Mouse (Mus musculus): ENCODE measurements around the gene Iqgap3.

- TF ChIP-seq GATA1 (IDR thresholded peaks at IDR 0.05; ENCODE audit: borderline replicate concordance, low read length) (no peak), FLI1 (IDR thresholded peaks at IDR 0.05; ENCODE audit: low read length) (no peak)
Observed at GRCm38 (mm10) chr3:88136346-88136745, 54.6 kb downstream of the Iqgap3 start.
